Mouse (Mus musculus) thymus, postnatal 14 days (tissue): ENCODE data around the gene E2f6.

Source experiments
- DNase-seq: peaks from one replicate; pipeline ENCODE4 v3.0.0; 2021

The E2f6 gene

GRCm38 (mm10) chr12:16876667-16877066, 65.9 kb downstream of the E2f6 start:
- DNase-seq: no peak

GRCm38 (mm10) chr12:16877141-16877540, 66.4 kb downstream of the E2f6 start:
- DNase-seq: no peak

- DNase-seq: no peak
These were observed 66.9 kb downstream of the E2f6 start for GRCm38 (mm10) chr12:16877679-16878078.

GRCm38 (mm10) chr12:16879369-16879768, 68.6 kb downstream of the E2f6 start:
- DNase-seq: no peak

- no peak for DNase-seq
These were observed 69.3 kb downstream of the E2f6 start for GRCm38 (mm10) chr12:16880077-16880476.

GRCm38 (mm10) chr12:16882442-16882841, 71.7 kb downstream of the E2f6 start:
- no peak for DNase-seq

GRCm38 (mm10) chr12:16883111-16883510, 72.3 kb downstream of the E2f6 start:
- DNase-seq: no peak

GRCm38 (mm10) chr12:16884534-16884933, 73.8 kb downstream of the E2f6 start:
- no peak for DNase-seq

GRCm38 (mm10) chr12:16886354-16886753, 75.6 kb downstream of the E2f6 start:
- DNase-seq: no peak
